Mouse (Mus musculus) E14TG2a.4 (cell line): ENCODE data around the gene Sync.

Experiments used
- CTCF ChIP-seq: conservative IDR thresholded peaks from 2 replicates; pipeline ENCODE4 v1.5.1; 2014; ENCODE audit warnings: low read length
- POU5F1 ChIP-seq: IDR thresholded peaks from 2 replicates; pipeline ENCODE4 v1.6.1; 2014; ENCODE audit warnings: low read length, borderline replicate concordance

GRCm38 (mm10) chr4:129246360-129247301 lies 40.8 kb upstream of the Sync start:
- TF ChIP-seq CTCF (no peak), POU5F1 (no peak)
